Mouse (Mus musculus) adipocyte (in vitro differentiated cells): ENCODE data around the gene Itih3.

Source experiments
- DNase-seq: peaks from one replicate; pipeline ENCODE4 v3.0.0-alpha.2; 2016; ENCODE audit warnings: low spot score

Gene Itih3

GRCm38 (mm10) chr14:30861421-30862125 lies 62.0 kb downstream of the Itih3 start:
- no peak for DNase-seq
